Mouse (Mus musculus) midbrain, postnatal 0 days (tissue): ENCODE measurements around the gene Aox2. TPM values are rescaled to one million over a fixed set of nuclear protein-coding genes. Genes with fewer than 3 reads are reported as not detected.

Experiments
- ATAC-seq: fragments of 200-750 bp; cut with Nextera tagmentation; 2 replicates; pipeline ENCODE4 v1.8.0; 2017; ENCODE audit warnings: moderate number of reproducible peaks, mild to moderate bottlenecking, moderate TSS enrichment, moderate library complexity; ENCODE audit not compliant: low FRiP score
- DNase-seq: peaks from one replicate; pipeline ENCODE4 v3.0.0-alpha.2; 2015; ENCODE audit warnings: low spot score
- H3K27ac ChIP-seq: fragments of 300-500 bp; sonication (generic); 2 replicates; pipeline ENCODE4 v1.5.1; 2014; ENCODE audit warnings: low read depth, mild to moderate bottlenecking, low read length, mixed read lengths
- H3K27me3 ChIP-seq: fragments of 300-500 bp; sonication (generic); 2 replicates; pipeline ENCODE4 v1.6.1; 2014; ENCODE audit warnings: low read length, control low read depth, mixed read lengths; ENCODE audit not compliant: insufficient read depth
- H3K36me3 ChIP-seq: fragments of 300-500 bp; sonication (generic); 2 replicates; pipeline ENCODE4 v1.6.1; 2014; ENCODE audit warnings: low read length, control low read depth, mixed read lengths; ENCODE audit not compliant: insufficient read depth
- H3K4me1 ChIP-seq: fragments of 300-500 bp; sonication (generic); 2 replicates; pipeline ENCODE4 v1.6.1; 2014; ENCODE audit warnings: mild to moderate bottlenecking, control low read depth, antibody characterized with exemption, low read length, mixed read lengths; ENCODE audit not compliant: insufficient read depth
- H3K4me2 ChIP-seq: fragments of 300-500 bp; sonication (generic); 2 replicates; pipeline ENCODE4 v1.6.1; 2014; ENCODE audit warnings: low read depth, mild to moderate bottlenecking, low read length, mixed read lengths; ENCODE audit not compliant: poor library complexity, severe bottlenecking
- H3K4me3 ChIP-seq: fragments of 300-500 bp; sonication (generic); 2 replicates; pipeline ENCODE4 v1.5.1; 2014; ENCODE audit warnings: low read depth, mild to moderate bottlenecking, low read length, moderate library complexity
- H3K9ac ChIP-seq: fragments of 300-500 bp; sonication (generic); replicated peaks from 2 replicates; pipeline ENCODE4 v1.6.1; 2014; ENCODE audit warnings: mild to moderate bottlenecking, low read length, moderate library complexity, mixed read lengths; ENCODE audit not compliant: poor library complexity, severe bottlenecking
- H3K9me3 ChIP-seq: fragments of 300-500 bp; sonication (generic); 2 replicates; pipeline ENCODE4 v1.6.1; 2016; ENCODE audit warnings: low read length, control low read depth
- CTCF ChIP-seq: IDR thresholded peaks from 2 replicates; pipeline ENCODE4 v1.5.1; 2016; ENCODE audit warnings: antibody characterized with exemption, mild to moderate bottlenecking
- WGBS: fragments of 180-500 bp; shearing (Covaris S2); extraction: QIAGEN DNeasy Blood & Tissue Kit; methylation state at CpG from one replicate; pipeline ENCODE4 v1.1.7; 2014; 5-methylcytosine and 5-hydroxymethylcytosine counted together
- polyA plus RNA-seq: library from polyadenylated mRNA; unstranded; fragments of >200 nt; fragmentation: Nextera tagmentation; extraction: Ambion mirVana; gene quantifications from 2 replicates; pipeline ENCODE4 v1.2.1, GENCODE M21; 2015
- total RNA-seq: library from RNA; depleted of rRNA; stranded (reverse); fragments of >200 nt; gene quantifications from 2 replicates; pipeline ENCODE4 v1.2.3, GENCODE M21; 2014; rRNA removed

Aox2 gene
- 0.16 TPM in 1 of 2 replicates, not detected in the other for total RNA-seq
- 0.05 TPM in 1 of 2 replicates, not detected in the other for polyA plus RNA-seq

DNA sequence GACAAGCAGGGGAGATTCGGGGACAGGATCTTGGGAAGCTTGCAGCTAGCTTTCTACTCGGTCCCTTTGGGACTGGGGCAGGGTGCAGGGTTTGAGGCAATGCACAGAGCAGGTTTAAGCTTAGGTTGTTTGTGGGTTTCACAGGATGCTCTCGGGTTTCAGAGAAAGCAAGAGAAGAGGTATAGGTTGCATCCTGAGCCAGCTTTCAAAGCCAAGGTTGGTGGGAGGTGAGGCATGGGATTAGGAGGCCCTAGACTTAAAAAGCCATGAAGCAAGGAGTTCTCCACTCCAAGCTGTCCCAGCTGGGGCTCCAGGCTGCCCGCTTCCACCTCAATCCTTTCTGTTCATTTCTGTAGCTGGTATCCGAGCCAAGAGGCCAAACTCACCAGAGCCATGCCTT is at the start of gene Aox2:
Gene Aox2 (plus strand): TSS at position 301 of the 400 bp plus-strand sequence.
- H3K4me2 ChIP-seq = no peak within 1 kb of the TSS
- TF ChIP-seq CTCF = no peak
- H3K27ac ChIP-seq = no peak within 1 kb of the TSS
- no peak within 1 kb of the TSS for H3K9ac ChIP-seq
- H3K27me3 ChIP-seq = no peaks in the 10 kb centered on the region
- 75% methylated on average over 5 of the region's 5 CpGs for WGBS
- no peak for DNase-seq
- no peaks in the 10 kb centered on the region for H3K36me3 ChIP-seq
- no peaks in the 10 kb centered on the region for H3K4me1 ChIP-seq
- no peak for ATAC-seq
- H3K4me3 ChIP-seq = no peak within 1 kb of the TSS
- no peaks in the 10 kb centered on the region for H3K9me3 ChIP-seq

GRCm38 (mm10) chr1:58228916-58229315 is 49.2 kb upstream of the Aox2 start:
- Histone ChIP-seq H3K27ac (no peak overlapping the region), H3K9me3 (no peaks in the 10 kb centered on the region), H3K4me3 (no peak overlapping the region), H3K36me3 (no peaks in the 10 kb centered on the region), H3K4me1 (no peaks in the 10 kb centered on the region), H3K9ac (no peak overlapping the region), H3K4me2 (no peak overlapping the region), H3K27me3 (no peaks in the 10 kb centered on the region)
- DNase-seq (no peak), ATAC-seq (no peak)
- no peak for TF ChIP-seq CTCF

DNA sequence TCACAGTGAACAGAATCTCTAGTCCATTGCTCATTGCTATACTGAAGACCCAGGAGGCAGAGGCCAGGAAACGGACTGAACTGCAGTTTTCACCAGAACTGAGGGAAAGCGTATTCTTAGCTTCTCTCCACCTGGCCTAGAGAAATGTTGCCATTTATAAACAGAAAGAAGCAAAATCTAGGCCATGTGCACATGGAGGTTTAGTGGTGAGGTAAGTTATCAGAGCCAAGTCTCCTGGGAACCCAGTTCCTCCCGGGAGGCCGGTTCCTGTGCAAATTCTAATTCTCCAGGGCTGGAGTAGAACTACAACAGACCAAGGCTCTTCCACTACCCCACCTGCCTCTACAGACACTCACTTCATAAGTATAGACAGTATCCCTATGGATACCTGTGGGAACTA is 48.4 kb upstream of the Aox2 start:
- DNase-seq (no peak), ATAC-seq (no peak)
- H3K9me3 ChIP-seq = no peaks in the 10 kb centered on the region
- H3K4me1 ChIP-seq = no peaks in the 10 kb centered on the region
- no peaks in the 10 kb centered on the region for H3K36me3 ChIP-seq
- 89% methylated on average over 4 of the region's 4 CpGs for WGBS
- no peak overlapping the region for H3K27ac ChIP-seq
- no peaks in the 10 kb centered on the region for H3K27me3 ChIP-seq
- no peak for TF ChIP-seq CTCF
- H3K4me2 ChIP-seq = no peak overlapping the region
- H3K9ac ChIP-seq = no peak overlapping the region
- no peak overlapping the region for H3K4me3 ChIP-seq

DNA sequence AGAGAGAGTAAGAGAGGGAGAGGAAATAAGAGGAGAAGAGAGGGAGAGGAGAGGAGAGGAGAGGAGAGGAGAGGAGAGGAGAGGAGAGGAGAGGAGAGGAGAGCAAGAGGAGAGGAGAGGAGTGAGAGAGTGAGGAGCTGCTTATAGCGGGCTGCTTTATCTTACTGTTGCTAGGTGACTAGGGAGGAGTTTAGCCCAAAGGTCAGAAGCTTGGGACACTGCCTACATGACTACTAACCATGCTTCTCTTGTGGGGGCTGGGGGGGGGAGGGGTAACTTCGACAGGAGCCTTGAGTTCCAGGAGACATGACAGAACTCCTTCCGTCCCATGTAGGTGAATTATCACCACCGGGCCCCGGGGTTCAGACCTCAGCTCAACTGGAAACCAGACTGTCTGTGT is 47.6 kb upstream of the Aox2 start:
- Histone ChIP-seq H3K9ac (no peak overlapping the region), H3K4me2 (no peak overlapping the region), H3K4me3 (no peak overlapping the region), H3K36me3 (no peaks in the 10 kb centered on the region), H3K27ac (no peak overlapping the region), H3K4me1 (no peaks in the 10 kb centered on the region), H3K27me3 (no peaks in the 10 kb centered on the region), H3K9me3 (no peaks in the 10 kb centered on the region)
- no peak for DNase-seq
- 61% methylated on average over 5 of the region's 5 CpGs for WGBS
- no peak for TF ChIP-seq CTCF
- ATAC-seq = no peak

GRCm38 (mm10) chr1:58235405-58235804 is 42.7 kb upstream of the Aox2 start:
- WGBS = 48% methylated on average over 5 of the region's 5 CpGs
- Histone ChIP-seq H3K27me3 (no peaks in the 10 kb centered on the region), H3K4me2 (no peak overlapping the region), H3K9ac (no peak overlapping the region), H3K4me3 (no peak overlapping the region), H3K36me3 (no peaks in the 10 kb centered on the region), H3K9me3 (no peaks in the 10 kb centered on the region), H3K27ac (no peak overlapping the region), H3K4me1 (no peaks in the 10 kb centered on the region)
- DNase-seq (no peak), ATAC-seq (no peak)
- peak; percentile 47 for TF ChIP-seq CTCF

DNA sequence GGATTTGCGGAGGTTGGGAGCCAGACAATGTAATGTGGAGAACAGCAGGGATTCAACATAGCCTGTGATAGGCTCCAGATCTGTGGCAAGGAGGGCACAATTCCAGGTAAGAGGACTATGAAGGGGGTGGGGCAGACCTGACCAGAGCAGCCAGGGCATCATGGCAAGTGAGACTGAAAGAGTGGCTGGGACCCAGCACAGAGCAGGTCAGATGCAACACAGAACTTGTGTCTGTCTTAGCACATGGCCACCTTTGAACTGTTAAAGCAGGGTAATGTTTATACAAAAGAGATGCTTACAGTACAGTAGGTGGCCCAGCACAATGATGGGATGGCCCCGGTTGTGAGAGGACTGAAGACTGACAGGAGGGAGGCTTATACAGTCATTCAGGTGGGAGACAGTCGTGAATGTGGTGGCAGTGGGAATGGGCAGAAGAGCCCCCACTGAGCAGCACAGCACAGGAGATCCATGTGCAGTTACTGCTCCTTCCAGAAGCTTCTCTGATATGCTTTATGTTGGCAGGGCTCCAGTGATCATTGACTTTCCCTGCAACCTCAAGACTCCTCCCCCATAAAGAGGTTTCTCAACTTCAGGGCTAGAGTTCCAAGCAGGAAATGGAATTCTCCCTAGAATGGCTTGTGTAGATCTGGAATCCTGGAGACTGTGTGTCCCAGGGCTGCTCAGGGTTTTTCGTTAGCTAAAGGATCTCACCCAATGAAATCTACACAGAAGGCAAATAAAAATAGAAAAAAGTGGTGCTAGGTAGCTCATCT is 40.4 kb upstream of the Aox2 start:
- no peak overlapping the region for H3K4me2 ChIP-seq
- 78% methylated on average over 4 of the region's 4 CpGs for WGBS
- 0 out of 2 replicates have a peak, but pooled peaks have one; percentile 7 for ATAC-seq
- no peaks in the 10 kb centered on the region for H3K36me3 ChIP-seq
- no peak overlapping the region for H3K9ac ChIP-seq
- no peaks in the 10 kb centered on the region for H3K27me3 ChIP-seq
- no peak for DNase-seq
- H3K9me3 ChIP-seq = no peaks in the 10 kb centered on the region
- no peak overlapping the region for H3K27ac ChIP-seq
- TF ChIP-seq CTCF = no peak
- no peaks in the 10 kb centered on the region for H3K4me1 ChIP-seq
- no peak overlapping the region for H3K4me3 ChIP-seq
